Mouse (Mus musculus): ENCODE results near the gene Hpd. TPM values are rescaled to one million over a fixed set of nuclear protein-coding genes. Genes with fewer than 3 reads are reported as not detected.
A peak's percentile ranks its signal among the peaks of the same experiment; 100 is the strongest.
"Not testable (repeated sequence)": the region's sequence is repeated elsewhere in the genome, so short reads cannot be mapped to it uniquely, and the experiment has no call there.

Hpd gene
- polyA plus RNA-seq, 1 experiment from 2014 or later: 5.9 TPM

GRCm38 (mm10) chr5:123201523-123201892 lies 19.0 kb upstream of the Hpd start:
- peak; percentile 53 for ATAC-seq

DNA sequence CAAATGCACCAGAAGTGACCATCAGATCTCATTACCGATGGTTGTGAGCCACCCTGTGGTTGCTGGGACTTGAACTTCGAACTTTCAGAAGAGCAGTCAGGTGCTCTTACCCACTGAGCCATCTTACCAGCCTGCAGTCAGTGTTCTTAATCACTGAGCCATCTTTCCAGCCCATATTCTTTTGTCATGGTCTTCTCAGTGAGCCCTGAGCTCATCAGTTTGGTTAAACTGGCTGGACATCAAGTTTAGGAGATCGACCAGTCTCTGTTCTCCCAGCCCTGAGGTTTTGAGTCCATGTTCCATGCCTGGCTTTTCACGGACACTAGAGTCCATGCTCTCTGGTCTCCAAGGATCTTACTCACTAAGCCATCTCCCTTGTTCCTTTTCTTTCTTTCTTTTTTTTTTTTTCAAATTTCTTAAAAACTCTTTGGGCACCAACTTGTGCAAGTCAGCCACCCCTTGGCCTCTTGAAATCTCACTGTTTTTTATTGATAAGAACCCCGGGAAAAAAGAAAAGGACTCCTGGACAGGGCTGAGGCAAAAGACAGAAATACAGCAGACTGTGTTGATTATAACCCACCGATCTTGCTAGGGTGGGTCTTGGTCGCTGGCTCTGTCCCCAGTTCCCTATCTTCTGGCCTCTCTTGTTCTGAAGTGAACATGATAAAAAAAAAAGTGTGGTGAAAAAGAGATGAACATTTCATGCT lies 18.4 kb upstream of the Hpd start:
- H3K27me3 ChIP-seq (replicated peaks); H3K36me3 ChIP-seq; H3K9me3 ChIP-seq (replicated peaks); H3K4me3 ChIP-seq: not testable (repeated sequence)
- H3K9ac ChIP-seq: peak overlapping the region; percentile 25; the same call in 1 of the 2 replicates
- peak overlapping the region; percentile 37 for H3K4me2 ChIP-seq
- peak overlapping the region; percentile 89 for H3K27ac ChIP-seq
- peak; percentile 78 for ATAC-seq
- peaks cover 33% of the 10 kb centered on the region for H3K4me1 ChIP-seq
- 56% methylated on average over 6 of the region's 7 CpGs for WGBS (ENCODE audit: insufficient replicate concordance)

More at GRCm38 (mm10) chr5:123201523-123201892, 19.0 kb upstream of the Hpd start:
- 70% methylated on average over 7 of the region's 7 CpGs for WGBS (ENCODE audit: insufficient replicate concordance)
- Histone ChIP-seq H3K27me3 (replicated peaks) (no peaks in the 10 kb centered on the region), H3K4me2 (peak overlapping the region; percentile 32), H3K9me3 (replicated peaks) (no peaks in the 10 kb centered on the region), H3K27ac (peak overlapping the region; percentile 89), H3K36me3 (no peaks in the 10 kb centered on the region), H3K9ac (0 out of 2 replicates have a peak overlapping the region, but pooled peaks have one; percentile 2), H3K4me3 (no peak overlapping the region), H3K4me1 (peaks cover 30% of the 10 kb centered on the region)

DNA sequence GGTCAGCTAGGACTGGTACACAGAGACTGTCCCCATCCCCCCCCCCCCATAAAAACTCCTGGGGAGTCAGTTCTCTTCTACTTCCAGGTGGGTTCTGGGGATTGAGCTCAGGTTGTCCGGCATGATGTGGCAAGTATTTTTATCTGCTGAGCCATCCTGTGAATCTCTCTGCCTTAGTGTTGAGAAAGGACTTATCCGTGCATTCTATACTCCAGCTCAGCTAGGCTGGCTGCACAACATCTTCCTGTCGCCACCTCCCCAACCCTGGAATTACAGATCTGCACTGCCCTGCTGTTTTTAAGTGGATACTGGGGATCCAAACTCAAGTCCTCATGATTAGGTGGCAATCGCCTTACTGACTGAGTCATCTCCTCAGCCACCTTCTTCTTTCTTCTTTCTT lies 16.0 kb upstream of the Hpd start:
- Histone ChIP-seq H3K36me3 (no peaks in the 10 kb centered on the region), H3K4me3 (no peak overlapping the region), H3K9me3 (replicated peaks) (no peaks in the 10 kb centered on the region), H3K4me1 (peaks cover 58% of the 10 kb centered on the region), H3K9ac (no peak overlapping the region), H3K4me2 (no peak overlapping the region), H3K27ac (peak overlapping the region; percentile 46; the same call in 1 of the 2 replicates), H3K27me3 (replicated peaks) (no peaks in the 10 kb centered on the region)
- 74% methylated on average over 4 of the region's 4 CpGs for WGBS (ENCODE audit: insufficient replicate concordance)
- ATAC-seq: no peak

GRCm38 (mm10) chr5:123196746-123197145 lies 14.2 kb upstream of the Hpd start:
- H3K36me3 ChIP-seq: no peaks in the 10 kb centered on the region
- H3K4me1 ChIP-seq: peaks cover 67% of the 10 kb centered on the region
- peak; percentile 6; the same call in 1 of the 2 replicates for ATAC-seq
- no peak overlapping the region for H3K27ac ChIP-seq
- 69% methylated on average over 4 of the region's 4 CpGs for WGBS (ENCODE audit: insufficient replicate concordance)
- no peak overlapping the region for H3K9ac ChIP-seq
- H3K9me3 ChIP-seq (replicated peaks): no peaks in the 10 kb centered on the region
- no peaks in the 10 kb centered on the region for H3K27me3 ChIP-seq (replicated peaks)
- no peak overlapping the region for H3K4me2 ChIP-seq
- no peak overlapping the region for H3K4me3 ChIP-seq

DNA sequence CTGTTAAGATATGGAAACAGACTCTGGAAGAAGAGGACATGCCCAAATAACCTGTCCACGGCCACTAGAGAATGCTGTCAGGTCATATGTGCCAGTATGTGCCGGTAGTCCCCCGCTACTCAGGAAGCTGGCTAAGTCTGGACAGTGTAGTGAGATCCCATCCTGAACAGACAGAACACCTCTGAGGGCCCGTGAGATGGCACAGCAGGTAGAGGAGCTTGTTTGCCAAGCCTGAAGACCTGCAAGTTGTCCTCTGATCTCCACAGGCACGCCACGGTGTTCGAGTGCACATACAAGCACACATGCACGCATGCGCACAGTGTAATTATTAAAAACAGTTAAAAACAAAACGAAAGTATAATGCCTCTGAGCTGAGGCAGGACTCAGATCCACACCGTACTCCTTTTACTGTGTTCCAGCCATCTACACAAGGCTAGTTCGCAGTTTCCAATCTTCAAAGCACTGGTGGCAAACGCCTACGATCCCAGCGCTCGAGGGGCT lies 13.0 kb upstream of the Hpd start:
- H3K4me1 ChIP-seq: peaks cover 67% of the 10 kb centered on the region
- no peaks in the 10 kb centered on the region for H3K27me3 ChIP-seq (replicated peaks)
- H3K4me3 ChIP-seq: no peak overlapping the region
- peak overlapping the region; percentile 73 for H3K27ac ChIP-seq
- ATAC-seq: no peak
- 76% methylated on average over 16 of the region's 16 CpGs for WGBS (ENCODE audit: insufficient replicate concordance)
- H3K36me3 ChIP-seq: no peaks in the 10 kb centered on the region
- H3K9me3 ChIP-seq (replicated peaks): no peaks in the 10 kb centered on the region
- H3K4me2 ChIP-seq: peak overlapping the region; percentile 21; the same call in 1 of the 2 replicates
- H3K9ac ChIP-seq: no peak overlapping the region

GRCm38 (mm10) chr5:123194856-123195255 lies 12.3 kb upstream of the Hpd start:
- H3K4me3 ChIP-seq: no peak overlapping the region
- no peak for ATAC-seq
- no peak overlapping the region for H3K4me2 ChIP-seq
- H3K4me1 ChIP-seq: peaks cover 60% of the 10 kb centered on the region
- no peaks in the 10 kb centered on the region for H3K27me3 ChIP-seq (replicated peaks)
- H3K9ac ChIP-seq: peak overlapping the region; percentile 29; the same call in 1 of the 2 replicates
- 72% methylated on average over 6 of the region's 6 CpGs for WGBS (ENCODE audit: insufficient replicate concordance)
- H3K27ac ChIP-seq: peak overlapping the region; percentile 73
- H3K36me3 ChIP-seq: no peaks in the 10 kb centered on the region
- H3K9me3 ChIP-seq (replicated peaks): no peaks in the 10 kb centered on the region

DNA sequence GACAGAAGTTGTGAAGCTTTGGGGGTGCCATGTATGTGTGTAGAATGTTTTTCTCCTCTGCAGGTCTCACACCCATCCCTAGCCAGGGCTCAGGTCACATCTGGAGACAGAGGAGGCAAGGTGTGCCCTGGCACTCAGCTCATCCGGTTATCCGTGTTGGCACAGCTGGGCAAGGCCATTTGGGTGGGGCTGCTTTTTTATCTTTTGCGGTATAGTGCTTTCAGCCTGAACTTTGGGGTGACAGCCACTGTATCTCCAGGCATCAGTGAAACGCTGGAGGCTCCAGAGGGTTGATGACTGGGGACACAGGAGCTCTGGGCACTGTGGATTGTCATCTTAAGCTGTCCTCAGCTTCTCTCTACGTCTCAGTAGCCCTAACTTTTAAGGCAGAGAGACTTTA lies 10.9 kb upstream of the Hpd start:
- Histone ChIP-seq H3K4me3 (no peak overlapping the region), H3K9ac (peak overlapping the region; percentile 57), H3K27ac (peak overlapping the region; percentile 88), H3K27me3 (replicated peaks) (0 out of 2 replicates have a peak, but pooled peaks cover 3% of the 10 kb centered on the region), H3K36me3 (no peaks in the 10 kb centered on the region), H3K4me1 (peaks cover 55% of the 10 kb centered on the region), H3K9me3 (replicated peaks) (no peaks in the 10 kb centered on the region), H3K4me2 (peak overlapping the region; percentile 53)
- ATAC-seq: peak; percentile 94
- 28% methylated on average over 5 of the region's 5 CpGs for WGBS (ENCODE audit: insufficient replicate concordance)

DNA sequence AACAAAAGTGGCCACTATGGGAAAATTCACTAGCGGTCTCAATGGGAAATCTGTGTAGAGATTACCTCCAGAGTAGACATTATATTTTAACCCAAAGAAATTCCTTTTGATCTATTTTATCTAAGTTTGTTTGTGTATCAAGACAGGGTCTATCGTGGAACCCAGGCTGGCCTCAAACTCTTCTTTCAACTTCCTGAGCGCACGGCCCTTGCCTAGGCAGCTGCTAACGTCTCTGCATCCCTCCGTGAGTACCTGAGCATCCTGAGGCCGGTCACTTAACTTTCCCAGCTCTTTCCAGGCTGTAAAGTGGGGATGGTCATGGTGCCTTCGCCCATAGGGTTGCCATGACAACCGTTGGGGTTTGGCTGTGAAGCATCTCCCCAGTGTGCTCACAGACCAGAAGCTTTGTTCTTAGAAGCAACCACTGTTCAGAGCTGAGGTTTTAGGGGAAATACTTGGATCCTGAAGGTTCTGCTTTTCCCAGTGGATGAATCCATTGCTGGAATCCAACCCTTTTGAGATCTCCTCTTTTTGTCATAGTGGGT lies 10.2 kb upstream of the Hpd start:
- Histone ChIP-seq H3K27me3 (replicated peaks) (0 out of 2 replicates have a peak, but pooled peaks cover 5% of the 10 kb centered on the region), H3K36me3 (no peaks in the 10 kb centered on the region), H3K4me3 (no peak overlapping the region), H3K4me1 (peaks cover 54% of the 10 kb centered on the region), H3K27ac (peak overlapping the region; percentile 88), H3K9ac (no peak overlapping the region), H3K9me3 (replicated peaks) (no peaks in the 10 kb centered on the region), H3K4me2 (no peak overlapping the region)
- no peak for ATAC-seq
- 54% methylated on average over 9 of the region's 9 CpGs for WGBS (ENCODE audit: insufficient replicate concordance)

- Histone ChIP-seq H3K9me3 (replicated peaks) (no peaks in the 10 kb centered on the region), H3K4me2 (no peak overlapping the region), H3K27me3 (replicated peaks) (0 out of 2 replicates have a peak, but pooled peaks cover 5% of the 10 kb centered on the region), H3K9ac (no peak overlapping the region), H3K4me3 (no peak overlapping the region), H3K4me1 (peaks cover 54% of the 10 kb centered on the region), H3K27ac (no peak overlapping the region), H3K36me3 (no peaks in the 10 kb centered on the region)
- 50% methylated on average over 6 of the region's 6 CpGs for WGBS (ENCODE audit: insufficient replicate concordance)
- ATAC-seq: no peak
These were observed 8.9 kb upstream of the Hpd start for GRCm38 (mm10) chr5:123191427-123191826.

GRCm38 (mm10) chr5:123190912-123191311 lies 8.4 kb upstream of the Hpd start:
- H3K4me3 ChIP-seq: no peak overlapping the region
- peaks cover 10% of the 10 kb centered on the region; the same call in 1 of the 2 replicates for H3K27me3 ChIP-seq (replicated peaks)
- no peak overlapping the region for H3K9ac ChIP-seq
- no peak overlapping the region for H3K27ac ChIP-seq
- no peaks in the 10 kb centered on the region for H3K9me3 ChIP-seq (replicated peaks)
- WGBS (ENCODE audit: insufficient replicate concordance): 59% methylated on average over 3 of the region's 3 CpGs
- ATAC-seq: no peak
- no peak overlapping the region for H3K4me2 ChIP-seq
- H3K36me3 ChIP-seq: no peaks in the 10 kb centered on the region
- H3K4me1 ChIP-seq: peaks cover 50% of the 10 kb centered on the region

DNA sequence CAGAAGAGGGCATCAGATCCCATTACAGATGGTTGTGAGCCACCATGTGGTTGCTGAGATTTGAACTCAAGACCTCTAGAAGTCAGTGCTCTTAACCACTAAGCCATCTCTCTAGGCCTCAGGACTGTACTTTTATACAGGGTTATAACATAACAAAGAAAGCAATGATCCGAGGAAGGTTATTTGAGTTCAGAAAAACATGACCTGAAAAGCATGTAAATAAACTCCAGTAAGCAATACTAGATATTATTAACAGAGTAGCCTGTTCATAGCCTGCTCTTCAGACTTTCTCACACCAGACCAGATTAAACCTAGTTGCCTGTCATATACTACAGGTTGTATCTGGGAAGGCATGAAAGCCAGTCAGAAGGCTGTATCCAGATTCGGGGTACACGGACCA lies 4.8 kb upstream of the Hpd start:
- H3K4me2 ChIP-seq: no peak overlapping the region
- H3K36me3 ChIP-seq: no peaks in the 10 kb centered on the region
- H3K4me3 ChIP-seq: no peak overlapping the region
- H3K9ac ChIP-seq: no peak overlapping the region
- no peaks in the 10 kb centered on the region for H3K9me3 ChIP-seq (replicated peaks)
- H3K27ac ChIP-seq: no peak overlapping the region
- H3K4me1 ChIP-seq: peaks cover 21% of the 10 kb centered on the region
- H3K27me3 ChIP-seq (replicated peaks): peaks cover 27% of the 10 kb centered on the region
- ATAC-seq: no peak
- WGBS (ENCODE audit: insufficient replicate concordance): 84% methylated on average over 3 of the region's 3 CpGs

GRCm38 (mm10) chr5:123185966-123186365 lies 3.4 kb upstream of the Hpd start:
- Histone ChIP-seq H3K4me3 (no peak overlapping the region), H3K4me2 (no peak overlapping the region), H3K9ac (no peak overlapping the region), H3K36me3 (no peaks in the 10 kb centered on the region), H3K4me1 (peaks cover 8% of the 10 kb centered on the region; the same call in 1 of the 2 replicates), H3K27me3 (replicated peaks) (peaks cover 27% of the 10 kb centered on the region), H3K9me3 (replicated peaks) (no peaks in the 10 kb centered on the region), H3K27ac (no peak overlapping the region)
- ATAC-seq: no peak
- WGBS (ENCODE audit: insufficient replicate concordance): 73% methylated on average over 6 of the region's 6 CpGs
